Mouse (Mus musculus) brain, embryonic 14.5 days (tissue): Measurements from ENCODE around the gene Tstd2.

Experiments
- CTCF ChIP-seq: fragments of 200-500 bp; IDR thresholded peaks from 2 replicates; pipeline ENCODE4 v1.5.1; 2012; ENCODE audit warnings: inconsistent platforms, mild to moderate bottlenecking, moderate library complexity, borderline replicate concordance; ENCODE audit not compliant: insufficient read depth, insufficient read length; ENCODE audit errors: extremely low read depth
- POLR2A ChIP-seq: fragments of 200-500 bp; IDR thresholded peaks from 2 replicates; pipeline ENCODE4 v1.6.1; 2012; ENCODE audit warnings: mild to moderate bottlenecking, inconsistent platforms, borderline replicate concordance; ENCODE audit not compliant: poor library complexity, insufficient read depth, insufficient read length, severe bottlenecking; ENCODE audit errors: extremely low read depth

GRCm38 (mm10) chr4:46065695-46066340, 72.7 kb downstream of the Tstd2 start:
- TF ChIP-seq CTCF (no peak), POLR2A (no peak)
